Comparison of ENCODE assay signal across 9 mouse cellular contexts in genomic region chrX:169303945-169304344, GRCm38 (mm10). TPM values are rescaled to one million over a fixed set of nuclear protein-coding genes. Genes with fewer than 3 reads are reported as not detected.
DNase-seq lines count a peak whose midpoint lies in the region; ATAC-seq lines count a peak whose summit lies in the region.
"Had no signal": no experiment of that assay in that cellular context is flagged by ENCODE, and none has a peak within 500 bp of the region (broad histone marks: within the 10 kb centered on the region; RNA-seq: fewer than 3 reads in every experiment).

No protein-coding gene starts in this region.

- 50% methylated on average over 3 of the region's 3 CpGs for WGBS in forebrain, embryonic 11.5 days
- 47% methylated on average over 3 of the region's 3 CpGs for WGBS in forebrain, embryonic 13.5 days
- 50% methylated on average over 3 of the region's 3 CpGs for WGBS in midbrain, embryonic 10.5 days
- WGBS in midbrain, embryonic 15.5 days = 47% methylated on average over 3 of the region's 3 CpGs
- 43% methylated on average over 3 of the region's 3 CpGs for WGBS in forebrain, embryonic 15.5 days

- H3K9me3 ChIP-seq in forebrain, embryonic 11.5 days (ENCODE audit: control insufficient read depth, low read length) = no peaks in the 10 kb centered on the region
- no peaks in the 10 kb centered on the region for H3K9me3 ChIP-seq in forebrain, embryonic 13.5 days (replicated peaks)
- H3K9me3 ChIP-seq in midbrain, embryonic 10.5 days (replicated peaks) = no peaks in the 10 kb centered on the region
- no peaks in the 10 kb centered on the region for H3K9me3 ChIP-seq in midbrain, embryonic 15.5 days
- H3K9me3 ChIP-seq in forebrain, embryonic 15.5 days = no peaks in the 10 kb centered on the region
- H3K9me3 ChIP-seq: heart, embryonic 13.5 days had no signal

- no peaks in the 10 kb centered on the region for H3K36me3 ChIP-seq in forebrain, embryonic 11.5 days (ENCODE audit: control insufficient read depth, insufficient read depth, low read length)
- H3K36me3 ChIP-seq in forebrain, embryonic 13.5 days (ENCODE audit: poor library complexity, severe bottlenecking) = no peaks in the 10 kb centered on the region
- no peaks in the 10 kb centered on the region for H3K36me3 ChIP-seq in midbrain, embryonic 10.5 days
- H3K36me3 ChIP-seq in midbrain, embryonic 15.5 days (replicated peaks) = no peaks in the 10 kb centered on the region
- no peaks in the 10 kb centered on the region for H3K36me3 ChIP-seq in forebrain, embryonic 15.5 days

- peak; percentile 62 for DNase-seq in forebrain, embryonic 11.5 days (ENCODE audit: low spot score)
- DNase-seq in midbrain, embryonic 10.5 days (ENCODE audit: low spot score) = peak; percentile 28
- peak; percentile 77 for DNase-seq in NIH3T3 (ENCODE audit: low read depth)
- DNase-seq in forelimb bud, embryonic 11.5 days (ENCODE audit: low read depth, low spot score) = peak; percentile 53
- peak; percentile 71 for DNase-seq in lung, postnatal 36 days

- H3K4me2 ChIP-seq in forebrain, embryonic 11.5 days (ENCODE audit: low read depth, low read length, severe bottlenecking) = no peak overlapping the region
- H3K4me2 ChIP-seq in forebrain, embryonic 13.5 days = no peak overlapping the region
- no peak overlapping the region for H3K4me2 ChIP-seq in midbrain, embryonic 15.5 days
- H3K4me2 ChIP-seq in forebrain, embryonic 15.5 days (replicated peaks) = no peak overlapping the region
- H3K4me2 ChIP-seq: heart, embryonic 13.5 days had no signal

- H3K9ac ChIP-seq in forebrain, embryonic 11.5 days (ENCODE audit: low read length) = no peak overlapping the region
- no peak overlapping the region for H3K9ac ChIP-seq in forebrain, embryonic 13.5 days
- no peak overlapping the region for H3K9ac ChIP-seq in midbrain, embryonic 15.5 days
- H3K9ac ChIP-seq in forebrain, embryonic 15.5 days (replicated peaks) = no peak overlapping the region
- H3K9ac ChIP-seq: heart, embryonic 13.5 days had no signal

- H3K4me1 ChIP-seq in forebrain, embryonic 11.5 days (replicated peaks; ENCODE audit: control insufficient read depth, insufficient read depth, low read length) = no peaks in the 10 kb centered on the region
- no peaks in the 10 kb centered on the region for H3K4me1 ChIP-seq in forebrain, embryonic 13.5 days
- H3K4me1 ChIP-seq in midbrain, embryonic 10.5 days = no peaks in the 10 kb centered on the region
- H3K4me1 ChIP-seq in midbrain, embryonic 15.5 days = no peaks in the 10 kb centered on the region
- H3K4me1 ChIP-seq in forebrain, embryonic 15.5 days = no peaks in the 10 kb centered on the region
- H3K4me1 ChIP-seq: heart, embryonic 13.5 days had no signal

- no peak for ATAC-seq in forebrain, embryonic 11.5 days (replicated peaks; ENCODE audit: low FRiP score)
- no peak for ATAC-seq in forebrain, embryonic 13.5 days
- no peak for ATAC-seq in midbrain, embryonic 15.5 days (replicated peaks)
- ATAC-seq in forebrain, embryonic 15.5 days (replicated peaks) = no peak

- H3K4me3 ChIP-seq in forebrain, embryonic 11.5 days (ENCODE audit: low read depth, low read length) = no peak overlapping the region
- H3K4me3 ChIP-seq in forebrain, embryonic 13.5 days = no peak overlapping the region
- no peak overlapping the region for H3K4me3 ChIP-seq in midbrain, embryonic 10.5 days
- no peak overlapping the region for H3K4me3 ChIP-seq in midbrain, embryonic 15.5 days
- no peak overlapping the region for H3K4me3 ChIP-seq in forebrain, embryonic 15.5 days
- H3K4me3 ChIP-seq: heart, embryonic 13.5 days had no signal

- no peaks in the 10 kb centered on the region for H3K27me3 ChIP-seq in forebrain, embryonic 11.5 days (ENCODE audit: control insufficient read depth, insufficient read depth, low read length)
- no peaks in the 10 kb centered on the region for H3K27me3 ChIP-seq in forebrain, embryonic 13.5 days
- H3K27me3 ChIP-seq in midbrain, embryonic 10.5 days (ENCODE audit: low read depth, poor library complexity, severe bottlenecking) = peaks cover 61% of the 10 kb centered on the region
- no peaks in the 10 kb centered on the region; the same call in 1 of the 2 replicates for H3K27me3 ChIP-seq in midbrain, embryonic 15.5 days (replicated peaks)
- H3K27me3 ChIP-seq in forebrain, embryonic 15.5 days = no peaks in the 10 kb centered on the region
- H3K27me3 ChIP-seq: heart, embryonic 13.5 days had no signal

- no peak overlapping the region for H3K27ac ChIP-seq in forebrain, embryonic 11.5 days (ENCODE audit: low read depth, low read length)
- no peak overlapping the region for H3K27ac ChIP-seq in forebrain, embryonic 13.5 days
- H3K27ac ChIP-seq in midbrain, embryonic 10.5 days (replicated peaks) = no peak overlapping the region
- no peak overlapping the region for H3K27ac ChIP-seq in midbrain, embryonic 15.5 days
- H3K27ac ChIP-seq in forebrain, embryonic 15.5 days (replicated peaks) = no peak overlapping the region
- H3K27ac ChIP-seq: heart, embryonic 13.5 days had no signal

RNA-seq across cellular contexts. Expression of gene Hccs, which starts 16.2 kb away (rescaled TPM):
- 50.5 and 53.3 TPM in 2 replicates for polyA plus RNA-seq in forebrain, embryonic 11.5 days (2014; fragmentation: Nextera tagmentation; extraction: Ambion mirVana)
- polyA plus RNA-seq in forebrain, embryonic 13.5 days (2015; fragmentation: Nextera tagmentation; extraction: Ambion mirVana) = 42.4 and 44.8 TPM in 2 replicates
- polyA plus RNA-seq in midbrain, embryonic 10.5 days (2016; fragmentation: Nextera tagmentation; extraction: Ambion mirVana) = 42.4 and 43.9 TPM in 2 replicates
- polyA plus RNA-seq in midbrain, embryonic 15.5 days (2015; fragmentation: Nextera tagmentation; extraction: Ambion mirVana) = 34.5 and 35.6 TPM in 2 replicates
- 39.9 and 41.7 TPM in 2 replicates for polyA plus RNA-seq in forebrain, embryonic 15.5 days (2015; fragmentation: Nextera tagmentation; extraction: Ambion mirVana)
